Mouse (Mus musculus): ENCODE measurements around the gene Chn2. TPM values are rescaled to one million over a fixed set of nuclear protein-coding genes. Genes with fewer than 3 reads are reported as not detected.
A peak's percentile ranks its signal among the peaks of the same experiment; 100 is the strongest.

Chn2 gene
- polyA plus RNA-seq, 1 experiment from 2014 or later, result 7.1 TPM

DNA sequence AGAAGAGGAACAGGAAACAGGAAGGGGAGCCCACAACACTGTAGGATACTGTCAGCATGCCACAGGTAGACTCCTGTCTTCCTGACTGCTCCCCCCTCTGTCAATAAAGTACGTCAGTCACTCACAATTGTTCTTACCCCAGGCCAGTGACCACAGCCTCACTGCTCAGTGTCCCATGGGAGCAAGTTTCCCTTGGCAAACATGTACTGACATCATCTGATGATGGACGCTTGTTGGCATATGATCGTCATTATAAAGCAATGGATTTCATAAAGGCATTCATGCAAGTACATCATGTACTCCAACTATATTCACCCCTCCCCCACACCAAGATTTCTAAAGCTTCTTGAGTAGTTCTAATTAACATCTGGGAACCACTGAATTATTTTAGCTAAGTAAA is 218.2 kb downstream of the Chn2 start:
- H3K4me3 ChIP-seq, result no peak overlapping the region
- H3K9me3 ChIP-seq, result no peaks in the 10 kb centered on the region
- H3K27me3 ChIP-seq (ENCODE audit: insufficient read depth, poor library complexity, severe bottlenecking), result no peaks in the 10 kb centered on the region
- DNase-seq (ENCODE audit: low spot score), result no peak
- H3K4me1 ChIP-seq, result peaks cover 34% of the 10 kb centered on the region
- H3K36me3 ChIP-seq, result no peaks in the 10 kb centered on the region
- H3K27ac ChIP-seq, result no peak overlapping the region
- WGBS, result 78% methylated on average over 3 of the region's 3 CpGs

GRCm38 (mm10) chr6:54258462-54258861 is 219.1 kb downstream of the Chn2 start:
- no peaks in the 10 kb centered on the region for H3K36me3 ChIP-seq
- no peak overlapping the region for H3K27ac ChIP-seq
- H3K4me1 ChIP-seq, result peaks cover 31% of the 10 kb centered on the region
- 72% methylated on average over 5 of the region's 5 CpGs for WGBS
- no peaks in the 10 kb centered on the region for H3K27me3 ChIP-seq (ENCODE audit: insufficient read depth, poor library complexity, severe bottlenecking)
- no peak overlapping the region for H3K4me3 ChIP-seq
- DNase-seq (ENCODE audit: low spot score), result no peak
- H3K9me3 ChIP-seq, result no peaks in the 10 kb centered on the region

DNA sequence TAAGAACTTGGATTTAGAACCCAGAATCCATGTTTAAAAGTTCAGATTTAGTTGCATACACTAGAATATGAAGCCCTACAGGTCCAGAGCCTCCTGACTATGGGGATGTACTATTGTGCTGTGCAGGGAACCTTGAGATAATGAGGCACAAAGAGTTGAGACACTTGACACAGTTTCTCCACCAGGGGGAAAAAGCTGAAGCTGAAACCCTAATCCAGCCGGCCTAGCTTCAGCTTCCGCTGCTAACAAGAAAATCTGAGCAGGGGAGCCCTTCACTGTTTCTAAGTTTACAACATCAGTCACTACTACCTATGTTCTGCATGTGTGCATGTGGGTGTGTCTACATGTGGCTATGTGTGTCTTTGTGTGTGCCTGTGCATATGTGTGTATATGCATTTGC is 223.4 kb downstream of the Chn2 start:
- no peaks in the 10 kb centered on the region for H3K36me3 ChIP-seq
- DNase-seq (ENCODE audit: low spot score), result no peak
- H3K9me3 ChIP-seq, result no peaks in the 10 kb centered on the region
- 0 out of 2 replicates have a peak, but pooled peaks cover 5% of the 10 kb centered on the region for H3K4me1 ChIP-seq
- no peaks in the 10 kb centered on the region for H3K27me3 ChIP-seq (ENCODE audit: insufficient read depth, poor library complexity, severe bottlenecking)
- H3K27ac ChIP-seq, result no peak overlapping the region
- H3K4me3 ChIP-seq, result no peak overlapping the region
- 66% methylated on average over 2 of the region's 2 CpGs for WGBS

DNA sequence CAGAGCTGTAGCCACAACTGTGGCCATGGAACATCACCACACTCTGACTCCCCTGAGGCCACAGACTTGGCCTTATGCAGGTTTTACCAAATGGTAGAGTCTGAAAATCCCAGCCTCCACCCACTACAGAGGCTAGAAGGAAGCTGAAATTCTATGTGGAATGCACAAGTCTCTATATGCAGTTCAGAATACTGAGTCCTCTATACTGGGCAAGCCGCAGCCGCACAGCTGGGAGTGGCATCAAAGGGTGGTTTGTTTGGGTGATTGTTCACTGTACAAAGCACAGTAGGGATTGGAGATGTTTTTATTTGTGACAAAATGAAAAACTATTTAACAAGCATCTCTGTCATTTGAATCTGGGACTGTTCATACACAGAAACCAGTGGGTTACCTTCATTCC is 224.5 kb downstream of the Chn2 start:
- Histone ChIP-seq H3K36me3 (no peaks in the 10 kb centered on the region), H3K9me3 (no peaks in the 10 kb centered on the region), H3K27me3 (ENCODE audit: insufficient read depth, poor library complexity, severe bottlenecking) (no peaks in the 10 kb centered on the region), H3K27ac (no peak overlapping the region), H3K4me1 (0 out of 2 replicates have a peak, but pooled peaks cover 2% of the 10 kb centered on the region), H3K4me3 (no peak overlapping the region)
- DNase-seq (ENCODE audit: low spot score), result no peak
- WGBS, result 88% methylated on average over 2 of the region's 2 CpGs

- H3K27ac ChIP-seq, result no peak overlapping the region
- DNase-seq (ENCODE audit: low spot score), result no peak
- H3K27me3 ChIP-seq (ENCODE audit: insufficient read depth, poor library complexity, severe bottlenecking), result no peaks in the 10 kb centered on the region
- H3K36me3 ChIP-seq, result no peaks in the 10 kb centered on the region
- 86% methylated on average over 7 of the region's 7 CpGs for WGBS
- no peaks in the 10 kb centered on the region for H3K4me1 ChIP-seq
- no peak overlapping the region for H3K4me3 ChIP-seq
- no peaks in the 10 kb centered on the region for H3K9me3 ChIP-seq
Observed at GRCm38 (mm10) chr6:54264537-54264936, 225.2 kb downstream of the Chn2 start.

- H3K27ac ChIP-seq, result no peak overlapping the region
- no peaks in the 10 kb centered on the region for H3K36me3 ChIP-seq
- 92% methylated on average over 6 of the region's 6 CpGs for WGBS
- no peak overlapping the region for H3K4me3 ChIP-seq
- H3K4me1 ChIP-seq, result no peaks in the 10 kb centered on the region
- no peaks in the 10 kb centered on the region for H3K27me3 ChIP-seq (ENCODE audit: insufficient read depth, poor library complexity, severe bottlenecking)
- no peaks in the 10 kb centered on the region for H3K9me3 ChIP-seq
- no peak for DNase-seq (ENCODE audit: low spot score)
Observed at GRCm38 (mm10) chr6:54265384-54265783, 226.0 kb downstream of the Chn2 start.

DNA sequence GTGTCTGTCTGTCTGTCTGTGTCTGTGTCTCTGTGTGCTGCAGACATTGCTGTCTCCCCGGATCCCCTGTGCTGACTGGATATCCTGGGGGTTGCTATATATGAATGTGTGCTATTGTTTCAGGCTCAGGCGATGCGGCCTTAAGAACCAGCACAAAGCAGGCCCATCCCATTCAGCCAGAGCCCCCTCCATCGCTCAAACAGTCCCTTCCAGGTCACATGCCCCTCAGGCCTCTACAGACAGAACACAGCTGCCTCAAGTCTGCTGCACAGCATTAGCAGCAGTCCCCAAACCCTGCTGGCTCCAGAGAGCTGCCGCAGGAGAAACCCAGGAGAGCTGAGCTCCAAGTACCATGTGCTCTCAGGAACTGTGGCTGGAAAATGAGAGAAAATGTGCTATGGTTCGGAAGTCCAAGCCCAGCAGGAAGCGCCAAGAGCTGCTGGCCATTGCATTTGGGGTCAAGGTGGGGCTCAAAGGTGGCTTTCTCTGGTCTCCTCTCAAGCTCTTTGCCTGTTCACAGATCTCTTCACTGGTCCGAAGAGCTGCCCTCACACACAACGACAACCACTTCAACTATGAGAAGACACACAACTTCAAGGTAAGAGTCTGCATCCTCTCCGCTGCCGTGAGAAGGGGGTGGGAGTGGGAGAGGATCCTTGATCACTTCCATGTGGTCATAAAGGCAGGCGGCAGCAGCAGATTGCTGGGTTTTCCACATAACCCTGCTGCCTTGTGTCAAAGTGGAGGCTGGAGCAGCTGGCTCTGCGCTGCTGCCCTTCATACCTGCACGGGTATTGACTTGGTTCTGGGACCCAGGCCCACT is 233.4 kb downstream of the Chn2 start:
- Histone ChIP-seq H3K27me3 (ENCODE audit: insufficient read depth, poor library complexity, severe bottlenecking) (no peaks in the 10 kb centered on the region), H3K9me3 (no peaks in the 10 kb centered on the region), H3K27ac (peak overlapping the region; percentile 68), H3K4me1 (peaks cover 31% of the 10 kb centered on the region), H3K36me3 (no peaks in the 10 kb centered on the region), H3K4me3 (no peak overlapping the region)
- WGBS, result 69% methylated on average over 14 of the region's 14 CpGs
- DNase-seq (ENCODE audit: low spot score), result no peak

DNA sequence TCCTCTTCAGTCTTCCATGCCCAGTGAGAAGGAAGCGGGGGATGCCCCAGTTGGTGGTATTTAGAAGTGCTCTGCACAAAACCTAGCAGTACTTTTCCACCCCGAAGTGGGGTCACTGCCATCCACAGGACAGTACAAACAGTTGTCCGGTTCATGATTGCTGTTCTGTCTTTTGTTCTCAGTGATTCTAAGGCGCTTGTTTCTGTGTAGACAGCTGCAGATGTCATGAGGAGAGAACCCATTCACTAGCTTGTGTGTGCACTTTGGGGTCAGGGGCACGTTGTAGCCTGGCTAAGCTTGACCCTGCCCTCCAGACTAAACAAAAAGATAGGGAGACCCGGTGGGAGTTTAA is 234.0 kb downstream of the Chn2 start:
- WGBS, result 48% methylated on average over 6 of the region's 6 CpGs
- Histone ChIP-seq H3K36me3 (no peaks in the 10 kb centered on the region), H3K27me3 (ENCODE audit: insufficient read depth, poor library complexity, severe bottlenecking) (no peaks in the 10 kb centered on the region), H3K9me3 (no peaks in the 10 kb centered on the region), H3K27ac (peak overlapping the region; percentile 68), H3K4me3 (no peak overlapping the region), H3K4me1 (peaks cover 37% of the 10 kb centered on the region)
- DNase-seq (ENCODE audit: low spot score), result no peak

DNA sequence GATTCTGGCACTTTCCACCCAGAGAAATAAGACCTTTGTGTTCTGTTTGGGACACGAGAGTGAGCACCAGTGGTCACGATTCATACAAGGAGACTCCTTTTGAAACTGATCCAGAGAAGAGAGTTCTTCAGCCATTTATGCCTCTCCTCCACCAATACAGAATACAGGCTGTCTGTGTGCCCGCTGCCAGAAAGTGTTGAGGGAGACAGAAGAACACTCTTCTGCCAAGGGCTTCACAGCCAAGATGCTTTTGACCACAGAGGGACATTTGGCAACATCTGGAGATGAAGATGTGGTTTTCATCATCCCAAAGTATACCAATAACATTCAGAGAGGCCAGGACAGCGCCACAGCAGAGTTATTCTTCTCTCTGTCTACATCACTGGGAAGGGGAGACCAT is 237.9 kb downstream of the Chn2 start:
- H3K27ac ChIP-seq, result no peak overlapping the region
- H3K36me3 ChIP-seq, result no peaks in the 10 kb centered on the region
- no peak for DNase-seq (ENCODE audit: low spot score)
- no peaks in the 10 kb centered on the region for H3K27me3 ChIP-seq (ENCODE audit: insufficient read depth, poor library complexity, severe bottlenecking)
- H3K4me1 ChIP-seq, result peaks cover 43% of the 10 kb centered on the region
- 89% methylated on average over 4 of the region's 4 CpGs for WGBS
- no peak overlapping the region for H3K4me3 ChIP-seq
- H3K9me3 ChIP-seq, result no peaks in the 10 kb centered on the region

DNA sequence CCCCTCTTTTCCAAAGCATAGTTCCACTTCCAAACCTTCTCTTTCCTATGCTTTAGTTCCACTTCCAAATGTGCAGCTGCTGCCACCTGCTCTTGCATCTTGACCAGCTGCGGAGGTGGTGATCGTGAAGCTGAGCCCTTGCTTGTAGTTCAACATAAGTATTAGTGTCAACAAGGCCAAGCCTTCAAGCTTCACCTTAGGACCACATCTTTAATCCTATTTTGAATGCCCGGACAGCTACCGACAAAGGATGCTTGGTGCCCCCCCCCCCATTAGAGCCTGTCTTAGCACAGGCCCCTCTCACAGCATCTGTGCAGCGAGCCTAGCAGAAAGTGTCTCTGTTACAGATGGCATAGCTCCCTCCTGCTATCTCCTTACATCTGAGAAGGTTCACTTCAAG is 238.5 kb downstream of the Chn2 start:
- H3K4me1 ChIP-seq, result peaks cover 38% of the 10 kb centered on the region
- no peaks in the 10 kb centered on the region for H3K36me3 ChIP-seq
- H3K9me3 ChIP-seq, result no peaks in the 10 kb centered on the region
- WGBS, result 66% methylated on average over 5 of the region's 5 CpGs
- H3K27ac ChIP-seq, result peak overlapping the region; percentile 22; the same call in 1 of the 2 replicates
- H3K4me3 ChIP-seq, result no peak overlapping the region
- DNase-seq (ENCODE audit: low spot score), result no peak
- H3K27me3 ChIP-seq (ENCODE audit: insufficient read depth, poor library complexity, severe bottlenecking), result no peaks in the 10 kb centered on the region

DNA sequence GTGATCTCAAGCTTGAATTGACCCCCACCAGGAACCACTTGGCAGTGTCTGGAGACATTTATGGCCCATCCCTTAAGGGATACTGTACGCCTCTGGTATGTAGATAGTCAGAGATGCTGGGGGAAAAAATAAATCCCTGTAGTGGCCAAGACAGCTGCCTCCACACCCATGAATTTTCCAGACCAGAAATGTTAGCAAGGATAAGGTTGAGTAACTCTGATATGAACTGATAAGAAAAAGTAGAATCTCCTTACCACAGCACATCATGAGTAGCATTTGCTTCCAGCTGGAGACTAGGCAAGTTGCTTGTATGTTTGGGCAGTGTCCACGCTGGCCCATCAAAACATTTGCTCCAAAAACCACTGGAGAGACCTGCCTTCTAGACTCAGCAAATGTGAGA is 239.3 kb downstream of the Chn2 start:
- 66% methylated on average over 2 of the region's 2 CpGs for WGBS
- Histone ChIP-seq H3K27me3 (ENCODE audit: insufficient read depth, poor library complexity, severe bottlenecking) (no peaks in the 10 kb centered on the region), H3K9me3 (no peaks in the 10 kb centered on the region), H3K36me3 (no peaks in the 10 kb centered on the region), H3K4me1 (peaks cover 34% of the 10 kb centered on the region), H3K4me3 (no peak overlapping the region), H3K27ac (no peak overlapping the region)
- DNase-seq (ENCODE audit: low spot score), result no peak

GRCm38 (mm10) chr6:54279391-54279790 is 240.0 kb downstream of the Chn2 start:
- Histone ChIP-seq H3K4me1 (peaks cover 34% of the 10 kb centered on the region), H3K27ac (peak overlapping the region; percentile 17; the same call in 1 of the 2 replicates), H3K4me3 (no peak overlapping the region), H3K36me3 (no peaks in the 10 kb centered on the region), H3K27me3 (ENCODE audit: insufficient read depth, poor library complexity, severe bottlenecking) (no peaks in the 10 kb centered on the region), H3K9me3 (no peaks in the 10 kb centered on the region)
- no peak for DNase-seq (ENCODE audit: low spot score)
- 40% methylated on average over 11 of the region's 11 CpGs for WGBS

- 77% methylated on average over 6 of the region's 6 CpGs for WGBS
- DNase-seq (ENCODE audit: low spot score), result no peak
- H3K27me3 ChIP-seq (ENCODE audit: insufficient read depth, poor library complexity, severe bottlenecking), result no peaks in the 10 kb centered on the region
- H3K9me3 ChIP-seq, result no peaks in the 10 kb centered on the region
- H3K36me3 ChIP-seq, result no peaks in the 10 kb centered on the region
- H3K4me1 ChIP-seq, result peaks cover 31% of the 10 kb centered on the region
- no peak overlapping the region for H3K4me3 ChIP-seq
- H3K27ac ChIP-seq, result no peak overlapping the region
Observed at GRCm38 (mm10) chr6:54280248-54280647, 240.9 kb downstream of the Chn2 start.

DNA sequence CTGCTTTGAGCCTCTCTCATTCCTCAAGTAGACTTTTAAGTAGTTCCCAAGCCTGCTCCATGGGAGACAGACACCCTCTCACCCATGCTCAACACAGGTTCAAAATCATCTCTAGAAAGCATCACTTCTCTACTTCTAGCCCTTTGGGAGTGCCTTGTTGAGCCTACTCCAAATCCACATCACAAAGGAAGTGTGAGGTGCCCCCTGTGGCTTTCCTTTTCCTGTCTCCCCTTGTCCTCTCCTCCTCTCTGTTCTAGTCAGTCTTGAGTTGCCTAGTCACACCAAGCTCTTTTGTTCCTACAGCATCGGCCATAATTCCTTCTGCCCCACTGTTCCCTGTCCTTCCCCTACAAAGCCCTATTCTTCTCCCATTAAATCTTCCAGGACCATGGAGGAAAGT is 243.9 kb downstream of the Chn2 start:
- Histone ChIP-seq H3K27ac (no peak overlapping the region), H3K9me3 (no peaks in the 10 kb centered on the region), H3K4me1 (peaks cover 17% of the 10 kb centered on the region), H3K4me3 (no peak overlapping the region), H3K27me3 (ENCODE audit: insufficient read depth, poor library complexity, severe bottlenecking) (no peaks in the 10 kb centered on the region), H3K36me3 (no peaks in the 10 kb centered on the region)
- no peak for DNase-seq (ENCODE audit: low spot score)
- WGBS, result 63% methylated on average over 1 of the region's 1 CpGs

Data from heart, embryonic 10.5 days (tissue).